Mouse (Mus musculus) ovary, adult 18-20 months (tissue): Measurements from ENCODE around the gene Gadd45b.
A peak's percentile ranks its signal among the peaks of the same experiment; 100 is the strongest.

ENCODE experiments used
- DNase-seq: peaks from one replicate; pipeline ENCODE4 v3.0.0; 2022; ENCODE audit warnings: low spot score, mixed read lengths

Gadd45b gene

GRCm38 (mm10) chr10:80956901-80957300 lies 27.0 kb downstream of the Gadd45b start:
- no peak for DNase-seq

GRCm38 (mm10) chr10:80957791-80958190 lies 27.9 kb downstream of the Gadd45b start:
- DNase-seq = no peak

- no peak for DNase-seq
Observed at GRCm38 (mm10) chr10:80958979-80959637, 29.2 kb downstream of the Gadd45b start.

- DNase-seq = peak; percentile 64
Observed at GRCm38 (mm10) chr10:80960551-80961508, 31.0 kb downstream of the Gadd45b start.

- peak; percentile 66 for DNase-seq
Observed at GRCm38 (mm10) chr10:80962051-80962472, 32.2 kb downstream of the Gadd45b start.

- DNase-seq = no peak
Observed at GRCm38 (mm10) chr10:80962585-80962984, 32.7 kb downstream of the Gadd45b start.

GRCm38 (mm10) chr10:80963031-80963975 lies 33.4 kb downstream of the Gadd45b start:
- no peak for DNase-seq

- DNase-seq = peak; percentile 69
Observed at GRCm38 (mm10) chr10:80966296-80966695, 36.4 kb downstream of the Gadd45b start.

GRCm38 (mm10) chr10:80967101-80967656 lies 37.3 kb downstream of the Gadd45b start:
- peak; percentile 52 for DNase-seq

GRCm38 (mm10) chr10:80968106-80968505 lies 38.2 kb downstream of the Gadd45b start:
- no peak for DNase-seq

GRCm38 (mm10) chr10:80969298-80969697 lies 39.4 kb downstream of the Gadd45b start:
- no peak for DNase-seq

GRCm38 (mm10) chr10:80970159-80970558 lies 40.3 kb downstream of the Gadd45b start:
- no peak for DNase-seq

- no peak for DNase-seq
Observed at GRCm38 (mm10) chr10:80971533-80971932, 41.7 kb downstream of the Gadd45b start.

GRCm38 (mm10) chr10:80972071-80972987 lies 42.5 kb downstream of the Gadd45b start:
- DNase-seq = no peak

GRCm38 (mm10) chr10:80973722-80974121 lies 43.8 kb downstream of the Gadd45b start:
- no peak for DNase-seq

GRCm38 (mm10) chr10:80975478-80975877 lies 45.6 kb downstream of the Gadd45b start:
- DNase-seq = no peak

- DNase-seq = no peak
Observed at GRCm38 (mm10) chr10:80981564-80982112, 51.8 kb downstream of the Gadd45b start.
